Mouse (Mus musculus) adrenal gland, postnatal 4 days (tissue): ENCODE measurements at regions not wholly inside any gene's neighbourhood (a gene's known extent, or its start where the extent isn't known, plus 50 kb on each side); places are given as distances from the start of the nearest gene placed in this dataset.
"Not testable (repeated sequence)": the region's sequence is repeated elsewhere in the genome, so short reads cannot be mapped to it uniquely, and the experiment has no call there.

ENCODE experiments used
- DNase-seq, 2 experiments: peaks; one replicate each; pipeline ENCODE4 v3.0.0; 2021 to 2022; ENCODE audit warnings: low spot score in 2 of 2, mixed read lengths in 2 of 2

DNA sequence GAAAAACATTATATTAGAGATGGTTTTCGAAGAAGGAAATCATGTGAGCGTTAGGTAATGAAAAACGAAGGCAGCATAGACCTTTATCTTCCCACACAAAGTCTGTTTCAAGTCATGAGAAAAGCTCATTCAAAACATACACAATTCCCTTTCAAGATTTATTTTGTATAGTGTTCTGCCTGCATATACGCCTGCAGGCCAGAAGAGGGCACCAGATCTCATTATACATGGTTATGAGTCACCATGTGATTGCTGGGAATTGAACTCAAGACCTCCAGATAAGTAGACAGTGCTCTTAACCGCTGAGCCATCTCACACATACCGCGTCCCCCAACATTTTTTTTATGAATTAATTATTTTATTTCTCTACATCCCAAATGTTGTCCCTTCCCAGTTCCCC is 578.3 kb upstream of the Ccdc54 start:
- DNase-seq, result no peak

DNA sequence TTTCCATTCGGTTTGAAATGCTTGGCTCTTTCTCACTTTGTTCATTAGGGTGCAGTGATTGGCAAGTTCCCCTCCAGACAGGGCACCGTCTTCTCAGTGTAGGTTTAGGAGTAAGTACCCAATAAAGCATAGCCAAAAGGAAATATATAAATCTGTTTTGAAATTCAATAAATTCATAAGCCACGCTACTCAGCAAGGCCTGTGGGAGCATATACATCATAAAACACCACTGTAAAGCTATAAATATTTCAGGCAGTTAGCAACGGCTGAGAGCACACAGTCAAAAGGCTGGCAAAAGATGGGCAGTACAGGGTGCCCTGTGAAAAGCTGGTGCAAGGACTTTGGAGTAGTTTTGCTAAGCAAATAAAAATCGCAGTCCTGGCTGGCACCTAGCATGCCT is 569.8 kb upstream of the Ccdc54 start:
- DNase-seq, result no peak

GRCm38 (mm10) chr16:51138575-51138974 is 547.6 kb upstream of the Ccdc54 start:
- DNase-seq, result no peak

DNA sequence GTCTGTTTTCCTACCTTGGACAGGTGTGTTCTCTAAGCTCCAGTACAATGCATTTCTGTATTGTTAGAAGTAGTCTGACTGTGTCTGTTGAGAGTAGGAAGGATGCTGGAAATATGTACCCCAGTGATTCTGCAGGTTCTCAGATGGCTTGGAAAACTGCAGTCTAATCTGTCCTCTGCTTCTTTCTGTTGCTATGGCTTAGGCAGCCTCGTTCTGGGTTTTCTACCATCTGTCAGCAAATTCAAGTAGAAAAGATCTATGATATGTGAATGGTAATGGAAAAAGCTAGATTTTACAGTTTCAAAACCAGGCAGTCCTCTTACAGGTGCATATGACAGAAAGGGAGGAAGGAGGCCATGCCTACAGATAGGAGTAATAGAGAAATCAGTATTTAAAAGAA is 528.9 kb upstream of the Ccdc54 start:
- DNase-seq, result no peak

- DNase-seq, result no peak
These were observed 527.4 kb upstream of the Ccdc54 start for GRCm38 (mm10) chr16:51118365-51118764.

- no peak for DNase-seq
These were observed 526.9 kb upstream of the Ccdc54 start for GRCm38 (mm10) chr16:51117836-51118235.

DNA sequence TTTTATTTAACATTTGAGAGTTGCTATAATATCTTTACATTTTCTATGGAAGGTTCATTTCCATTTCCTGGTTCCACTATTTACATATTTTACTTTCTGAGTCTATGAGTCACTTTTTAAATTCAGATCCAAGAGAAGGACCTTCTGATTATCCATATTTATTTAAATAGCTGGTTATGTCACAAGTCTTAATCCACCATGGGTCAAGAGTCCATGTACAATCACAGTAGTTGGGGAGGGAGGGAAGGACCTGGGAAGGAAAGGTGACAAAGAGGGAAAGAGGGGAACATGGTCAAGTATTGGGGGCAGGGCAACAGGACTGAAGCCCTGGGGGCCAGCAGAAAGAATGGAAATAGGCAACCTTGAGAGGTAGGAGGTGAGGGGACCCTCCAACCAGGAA is 518.9 kb upstream of the Ccdc54 start:
- DNase-seq, result no peak

GRCm38 (mm10) chr16:51107421-51107820 is 516.5 kb upstream of the Ccdc54 start:
- DNase-seq, result no peak

DNA sequence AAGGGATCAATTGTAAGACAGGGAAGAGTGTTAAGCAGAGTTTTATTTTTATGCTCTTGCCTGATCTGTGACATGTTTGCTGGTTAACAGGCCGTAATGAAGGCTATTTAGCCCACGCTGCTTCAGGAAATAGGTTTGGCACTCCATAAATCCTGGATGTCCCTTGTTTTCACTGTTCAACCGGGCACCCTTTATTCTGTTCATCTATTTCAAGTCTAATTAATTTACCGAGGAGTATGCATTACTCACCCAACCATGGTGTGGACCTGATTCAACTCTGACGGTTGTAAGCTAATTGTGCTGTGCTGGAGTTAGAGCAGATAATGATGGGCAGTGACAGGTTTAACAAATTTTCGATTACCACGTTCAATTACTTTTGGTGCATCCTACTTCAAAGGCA is 495.6 kb upstream of the Ccdc54 start:
- no peak for DNase-seq

GRCm38 (mm10) chr16:51080146-51080545 is 489.2 kb upstream of the Ccdc54 start:
- DNase-seq, result no peak

- DNase-seq, result no peak
These were observed 457.7 kb upstream of the Ccdc54 start for GRCm38 (mm10) chr16:51048650-51049049.

DNA sequence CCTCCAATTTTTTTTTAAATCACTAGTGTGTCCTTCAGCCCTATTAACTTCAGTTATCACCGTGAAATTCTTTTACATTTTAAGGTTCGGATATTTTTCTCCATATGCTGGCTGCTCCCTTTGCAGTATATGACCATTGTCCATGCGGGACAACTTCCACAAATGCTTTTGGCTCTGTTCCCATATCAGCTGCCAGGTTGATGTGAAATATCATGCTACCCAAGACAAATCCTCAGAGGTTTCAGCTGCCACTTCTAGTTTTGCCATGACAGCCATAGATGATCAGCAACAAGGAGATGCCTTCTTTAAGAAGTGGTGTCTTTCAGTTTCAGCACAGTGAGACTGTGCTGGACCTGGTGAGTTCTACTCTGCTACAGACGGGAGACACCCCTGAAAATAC is 457.2 kb upstream of the Ccdc54 start:
- DNase-seq, result no peak

DNA sequence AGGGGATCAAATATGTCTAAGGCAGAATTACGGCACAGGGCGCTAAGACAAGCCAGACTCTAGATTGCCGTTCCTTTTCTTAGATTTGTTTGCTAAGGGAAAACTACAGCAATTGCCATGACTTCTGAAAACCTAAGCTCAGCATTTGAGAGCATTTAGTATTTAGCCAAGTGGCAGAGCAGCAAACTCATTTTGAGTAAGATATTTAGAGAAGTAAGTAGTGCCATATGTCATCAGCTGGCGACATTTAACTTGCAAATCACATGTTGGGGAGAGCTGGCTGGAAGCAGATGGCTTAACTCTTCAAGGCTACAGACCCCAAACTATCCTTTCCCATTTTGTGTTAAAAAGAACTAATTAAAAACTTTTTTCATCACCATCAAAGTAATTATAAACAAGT is 450.4 kb upstream of the Ccdc54 start:
- no peak for DNase-seq

DNA sequence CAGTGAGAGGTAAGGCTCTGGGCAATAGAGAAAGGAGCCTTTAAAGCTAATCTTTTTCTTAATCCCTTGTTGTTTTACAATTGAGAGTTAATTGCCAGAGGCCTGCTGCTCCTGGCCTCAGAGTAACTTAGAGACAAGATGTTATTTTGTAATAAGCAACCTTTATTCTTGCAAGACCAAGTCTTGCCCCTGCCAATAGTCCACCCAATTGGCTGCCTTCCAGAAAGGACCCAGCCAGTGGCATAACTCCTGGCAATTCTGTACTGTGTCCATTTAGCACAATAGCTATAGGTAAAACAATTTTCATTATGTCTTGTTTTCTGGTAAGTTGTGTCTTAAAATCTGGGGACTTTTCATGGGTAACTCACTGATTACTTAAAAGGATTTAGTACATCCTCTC is 411.9 kb upstream of the Ccdc54 start:
- DNase-seq, result no peak

- no peak for DNase-seq
These were observed 373.4 kb upstream of the Ccdc54 start for GRCm38 (mm10) chr16:50964395-50964794.

- DNase-seq, result no peak
These were observed 353.1 kb upstream of the Ccdc54 start for GRCm38 (mm10) chr16:50944091-50944490.

GRCm38 (mm10) chr16:50943581-50943980 is 352.6 kb upstream of the Ccdc54 start:
- not testable (repeated sequence) for DNase-seq

- no peak for DNase-seq
These were observed 351.3 kb upstream of the Ccdc54 start for GRCm38 (mm10) chr16:50942291-50942690.

DNA sequence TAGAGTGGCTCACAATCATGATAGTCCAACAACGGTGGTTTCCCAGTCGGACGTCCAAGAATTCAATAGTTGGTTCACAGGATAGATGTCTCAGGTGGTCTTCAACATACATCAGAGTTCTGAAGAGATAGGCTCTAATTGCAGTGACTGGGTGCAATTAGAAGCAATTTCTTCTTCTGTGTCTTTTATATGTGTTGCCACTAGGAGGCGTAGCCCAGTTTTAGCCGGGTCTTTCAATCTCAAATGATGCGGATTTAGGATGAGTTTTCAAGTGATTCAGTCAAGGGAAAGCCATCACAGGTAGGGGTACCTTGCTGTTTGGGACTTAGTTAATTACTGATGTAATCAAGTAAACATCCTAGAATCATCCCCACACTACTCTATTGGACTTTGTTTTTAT is 348.4 kb upstream of the Ccdc54 start:
- no peak for DNase-seq

GRCm38 (mm10) chr16:50907732-50908131 is 316.8 kb upstream of the Ccdc54 start:
- no peak for DNase-seq

- DNase-seq, result no peak
These were observed 308.2 kb upstream of the Ccdc54 start for GRCm38 (mm10) chr16:50899151-50899550.

DNA sequence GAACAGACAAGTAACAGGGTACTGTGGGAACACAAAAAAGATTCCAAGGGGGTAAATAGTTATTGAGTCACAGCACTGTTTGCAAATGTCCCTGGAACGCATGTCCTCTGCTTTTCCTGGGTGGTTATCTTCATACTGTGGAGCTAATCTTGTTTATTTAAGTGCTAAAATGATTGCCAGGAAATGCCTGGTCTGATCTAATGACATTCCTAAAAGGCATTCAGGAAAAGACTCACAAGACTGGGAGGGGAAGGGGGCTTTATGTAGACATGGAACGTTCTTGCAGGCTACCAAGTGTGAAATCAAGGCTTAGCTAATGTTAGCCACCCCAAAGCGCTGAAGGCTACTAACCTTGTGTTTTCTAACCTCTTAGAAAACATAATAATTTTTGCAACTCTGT is 287.0 kb upstream of the Ccdc54 start:
- no peak for DNase-seq

DNA sequence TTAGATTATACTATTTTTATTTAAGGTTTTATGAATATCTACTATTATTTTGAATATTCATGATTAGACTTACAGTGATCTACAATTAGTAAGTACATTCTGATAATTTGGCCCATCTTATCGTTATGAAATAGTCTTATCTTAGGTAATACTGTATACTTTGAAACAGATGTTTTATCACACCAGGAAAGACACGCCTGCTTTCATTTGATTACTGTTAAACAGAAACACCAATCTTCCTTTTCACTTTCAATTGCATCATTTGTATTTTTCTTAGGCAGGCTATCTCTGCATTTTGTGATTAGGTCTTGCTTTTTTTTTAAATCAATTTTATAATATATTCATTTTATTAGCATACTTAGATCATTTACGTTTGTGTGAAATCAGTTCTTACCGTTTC is 280.4 kb upstream of the Ccdc54 start:
- DNase-seq, result no peak

GRCm38 (mm10) chr16:50863565-50863964 is 272.6 kb upstream of the Ccdc54 start:
- no peak for DNase-seq
